Mouse (Mus musculus): Measurements from ENCODE around the gene Rbmx2.
A peak's percentile ranks its signal among the peaks of the same experiment; 100 is the strongest.

Rbmx2 gene

GRCm38 (mm10) chrX:48694864-48695371, at the start of gene Rbmx2:
TSS of gene Rbmx2 (plus strand) at chrX:48695004.
- peak; percentile 88 to 91 for DNase-seq

- DNase-seq: no peak
These were observed 28.0 kb upstream of the Rbmx2 start for GRCm38 (mm10) chrX:48666807-48667206.

- DNase-seq: no peak
These were observed 25.2 kb upstream of the Rbmx2 start for GRCm38 (mm10) chrX:48669588-48669987.

DNA sequence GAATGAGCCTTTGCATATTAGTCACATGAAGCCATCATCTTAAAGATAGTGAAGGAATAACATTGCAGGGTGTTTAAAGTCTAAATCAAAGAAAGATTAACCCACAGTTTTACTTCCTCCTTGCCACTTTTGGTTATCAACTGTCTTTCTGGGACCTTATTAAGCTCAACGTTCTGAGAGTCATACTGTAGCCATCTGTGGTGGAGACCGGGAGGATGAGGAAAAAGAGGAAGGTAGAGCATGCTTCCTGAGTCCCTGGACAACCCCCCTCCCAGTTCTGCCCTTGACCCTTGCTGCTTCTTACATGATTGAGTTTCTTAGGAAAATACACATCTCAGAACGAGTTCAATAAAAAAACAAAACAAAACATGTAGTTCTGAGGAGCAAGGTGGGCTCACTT, 23.1 kb upstream of the Rbmx2 start:
- no peak for DNase-seq

DNA sequence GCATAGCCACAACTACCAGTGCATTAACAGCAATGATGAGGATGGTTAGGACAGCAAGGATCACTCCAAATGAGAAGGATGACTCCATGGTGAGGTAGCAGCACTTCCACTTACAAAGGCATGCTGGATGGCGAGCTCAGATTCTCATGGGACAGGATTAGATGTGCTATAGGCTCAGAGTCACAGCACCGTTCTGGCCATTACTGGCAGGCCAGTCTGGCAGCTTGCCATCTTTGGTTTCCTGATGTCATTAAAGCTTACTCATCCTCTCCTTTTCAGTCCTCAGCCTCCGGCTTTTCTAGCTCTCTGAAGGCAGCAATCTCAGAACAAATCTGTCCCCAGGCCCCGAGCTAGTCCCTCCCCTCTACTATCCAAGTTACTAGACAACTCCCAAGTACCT, 20.6 kb upstream of the Rbmx2 start, which contains the start of gene Gpr119:
TSS of gene Gpr119 (minus strand) at position 308 of the 400 bp plus-strand sequence.
- no peak for DNase-seq

DNA sequence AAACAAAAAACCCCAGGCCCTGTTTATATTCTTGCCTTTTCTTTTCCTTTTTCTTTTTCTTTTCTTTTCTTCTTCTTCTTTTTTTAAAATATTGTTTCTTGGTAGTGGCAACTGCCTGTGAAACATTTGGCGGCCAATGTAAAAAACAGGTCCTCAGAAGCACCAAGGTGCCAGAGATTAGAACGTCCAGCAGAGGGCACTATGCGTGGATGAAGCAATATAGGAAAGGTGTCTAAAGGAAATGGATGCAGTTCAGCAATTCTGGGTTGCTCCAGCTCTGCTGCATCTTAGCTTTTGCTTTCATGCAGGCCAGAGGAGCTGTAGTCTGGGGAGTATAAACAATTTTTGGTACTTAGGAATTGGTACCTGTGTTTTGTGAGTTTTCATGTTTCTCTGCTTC, 11.4 kb upstream of the Rbmx2 start:
- DNase-seq: peak; percentile 15 to 34

DNA sequence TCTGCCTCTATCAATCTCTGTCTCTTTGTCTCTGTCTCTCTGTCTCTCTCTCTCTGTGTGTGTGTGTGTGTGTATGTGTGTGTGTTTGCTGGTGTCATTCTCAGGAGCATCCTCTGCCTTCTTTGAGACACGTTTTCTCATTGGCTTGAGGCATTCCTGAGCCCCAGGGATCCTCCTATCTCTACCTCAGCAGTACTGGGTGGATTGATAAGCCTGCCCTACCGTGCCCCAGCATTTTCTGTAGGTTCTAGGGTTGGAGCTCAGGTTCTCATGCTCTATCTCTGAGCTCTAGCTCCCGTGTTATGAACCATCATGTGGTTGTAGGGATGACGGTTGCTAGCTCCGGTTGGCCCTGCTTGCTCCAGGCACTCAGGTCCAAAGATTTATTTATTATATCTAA, 10.9 kb upstream of the Rbmx2 start:
- DNase-seq: no peak

- no peak for DNase-seq
These were observed 344 bp upstream of the Rbmx2 start for GRCm38 (mm10) chrX:48694460-48694859.

GRCm38 (mm10) chrX:48709701-48710100, 14.9 kb downstream of the Rbmx2 start:
- DNase-seq: no peak

- DNase-seq: no peak
These were observed 18.0 kb downstream of the Rbmx2 start for GRCm38 (mm10) chrX:48712846-48713245.

- DNase-seq: no peak
These were observed 60.0 kb downstream of the Rbmx2 start for GRCm38 (mm10) chrX:48754710-48755283.

Data from lung, adult 18-20 months (tissue).